Mouse (Mus musculus) macrophage (primary cell): Measurements from ENCODE around the gene Tas2r121. TPM values are rescaled to one million over a fixed set of nuclear protein-coding genes. Genes with fewer than 3 reads are reported as not detected.
"Not testable (repeated sequence)": the region's sequence is repeated elsewhere in the genome, so short reads cannot be mapped to it uniquely, and the experiment has no call there.

ENCODE experiments used
- H3K27ac ChIP-seq: fragments of 350-480 bp; formaldehyde crosslinking; 2 replicates; pipeline ENCODE4 v1.9.0; 2021
- H3K36me3 ChIP-seq: fragments of 350-480 bp; formaldehyde crosslinking; 2 replicates; pipeline ENCODE4 v1.9.0; 2021; ENCODE audit errors: inconsistent target
- H3K4me3 ChIP-seq: fragments of 350-480 bp; formaldehyde crosslinking; 2 replicates; pipeline ENCODE4 v1.9.0; 2021; ENCODE audit errors: inconsistent target
- H3K79me2 ChIP-seq: fragments of 350-480 bp; formaldehyde crosslinking; 2 replicates; pipeline ENCODE4 v1.9.0; 2021; ENCODE audit errors: inconsistent target
- WGBS: methylation state at CpG from one replicate; pipeline ENCODE4 v1.1.7; 2026; ENCODE audit warnings: inconsistent platforms; ENCODE audit not compliant: missing documents; 5-methylcytosine and 5-hydroxymethylcytosine counted together
- polyA plus RNA-seq: library from polyadenylated mRNA; stranded (reverse); fragments of 250-400 nt; gene quantifications from 3 replicates; pipeline ENCODE4 v1.2.4, GENCODE M21; 2018; ENCODE audit warnings: inconsistent platforms
- total RNA-seq, 78 experiments: library from RNA; depleted of rRNA; stranded (reverse); fragments of 250-400 nt; gene quantifications; 1 replicate in 9 of 78; 2 replicates in 24 of 78; 3 replicates in 43 of 78; 4 replicates in 2 of 78; pipeline ENCODE4 v1.2.4; 2018; ENCODE audit warnings: inconsistent platforms in 56 of 78

Tas2r121 gene
- not detected for total RNA-seq (2018; cell fraction: chromatin; rRNA removed)
- not detected for total RNA-seq (2018; cell fraction: cytosol; rRNA removed)
- total RNA-seq (2018; cell fraction: nucleus; rRNA removed) = not detected
- not detected in 3 replicates for polyA plus RNA-seq

DNA sequence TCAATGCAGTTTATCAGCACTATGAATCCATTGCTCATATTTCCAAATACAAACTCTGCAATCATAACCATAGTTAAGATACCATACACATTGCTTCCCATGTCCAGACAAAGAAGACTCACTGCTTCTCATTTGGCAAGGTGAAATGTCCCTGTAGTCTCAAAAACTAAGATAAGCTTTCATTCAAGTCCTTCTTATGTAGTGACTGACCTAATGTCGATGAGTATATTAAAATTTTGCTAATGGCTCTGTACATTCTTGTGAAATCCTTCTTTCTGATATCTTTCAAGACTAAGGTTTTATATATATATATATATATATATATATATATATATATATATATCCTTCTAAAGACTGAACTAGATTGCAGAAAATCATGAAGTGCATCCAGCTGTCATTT is at the start of gene Tas2r121:
TSS of gene Tas2r121 (minus strand) at position 101 of the 400 bp plus-strand sequence.
- Histone ChIP-seq H3K79me2 (no peaks in the 10 kb centered on the region), H3K36me3 (no peaks in the 10 kb centered on the region), H3K4me3 (no peak within 1 kb of the TSS), H3K27ac (no peak within 1 kb of the TSS)
- WGBS = 75% methylated on average over 1 of the region's 1 CpGs

DNA sequence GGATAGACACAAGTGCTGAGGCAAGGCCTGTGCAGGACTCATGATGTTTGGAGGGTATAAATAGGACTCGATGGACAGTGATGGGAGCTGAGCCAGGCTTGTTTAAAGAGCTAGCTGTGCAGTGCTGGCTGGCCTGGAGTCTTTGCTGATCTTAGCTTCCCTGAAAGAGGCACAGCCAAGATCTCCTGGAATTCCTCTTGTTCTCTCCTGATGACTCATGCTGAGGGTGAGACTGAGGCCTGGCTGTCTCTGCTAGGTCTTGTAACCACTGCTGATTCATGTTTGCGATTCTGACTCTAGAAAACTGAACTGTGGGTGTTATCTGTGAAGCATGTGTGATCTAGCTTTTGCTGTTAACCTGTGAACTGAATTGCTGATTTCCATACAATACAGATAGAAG is 49.4 kb upstream of the Tas2r121 start:
- Histone ChIP-seq H3K27ac (no peak overlapping the region), H3K79me2 (no peaks in the 10 kb centered on the region), H3K36me3 (no peaks in the 10 kb centered on the region), H3K4me3 (no peak overlapping the region)
- WGBS = 79% methylated on average over 2 of the region's 2 CpGs

DNA sequence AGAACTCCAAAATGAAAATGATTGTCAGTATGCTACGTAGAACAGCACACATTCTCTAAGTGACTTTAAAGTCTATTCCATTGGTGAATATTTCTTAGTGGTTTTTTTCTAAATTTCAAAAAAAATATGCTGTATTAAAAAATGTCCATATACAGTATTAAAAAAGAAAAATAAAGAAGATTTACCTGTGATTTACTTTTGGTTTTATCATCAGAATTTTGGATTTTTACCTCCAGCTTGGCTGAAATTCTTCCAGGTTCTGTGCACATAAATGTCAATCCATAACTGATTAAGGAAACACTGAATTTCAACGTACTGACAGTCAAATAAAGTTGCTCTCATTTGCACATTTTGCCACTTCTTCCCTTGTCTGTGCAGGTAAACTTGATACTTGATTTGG is 37.1 kb upstream of the Tas2r121 start, which contains the start of gene Tas2r115:
TSS of gene Tas2r115 (minus strand) at position 101 of the 400 bp plus-strand sequence.
- H3K79me2 ChIP-seq = no peaks in the 10 kb centered on the region
- H3K27ac ChIP-seq = no peak within 1 kb of the TSS
- 61% methylated on average over 2 of the region's 2 CpGs for WGBS
- H3K36me3 ChIP-seq = no peaks in the 10 kb centered on the region
- H3K4me3 ChIP-seq = no peak within 1 kb of the TSS

DNA sequence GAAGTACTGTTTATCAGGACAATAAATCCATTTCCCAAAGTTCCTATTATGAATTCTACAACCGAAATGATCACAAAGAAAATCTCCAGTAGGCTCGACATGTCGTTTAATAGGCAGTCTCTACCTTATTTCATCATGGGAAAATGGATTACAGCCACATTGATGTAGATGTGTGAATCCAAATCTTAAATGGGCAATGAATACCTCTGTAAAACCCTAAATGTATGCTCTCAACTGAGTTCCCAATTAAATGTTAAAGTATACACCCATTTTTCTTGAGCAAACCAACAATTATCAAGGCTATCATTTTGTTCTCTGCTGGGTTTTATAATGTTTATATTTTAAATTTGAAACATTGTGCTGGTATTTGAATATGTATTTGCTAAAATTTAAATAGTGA is 11.0 kb upstream of the Tas2r121 start, which contains the start of gene Tas2r122:
TSS of gene Tas2r122 (minus strand) at position 101 of the 400 bp plus-strand sequence.
- 91% methylated on average over 3 of the region's 3 CpGs for WGBS
- no peaks in the 10 kb centered on the region for H3K36me3 ChIP-seq
- no peak within 1 kb of the TSS for H3K4me3 ChIP-seq
- H3K79me2 ChIP-seq = no peaks in the 10 kb centered on the region
- no peak within 1 kb of the TSS for H3K27ac ChIP-seq

DNA sequence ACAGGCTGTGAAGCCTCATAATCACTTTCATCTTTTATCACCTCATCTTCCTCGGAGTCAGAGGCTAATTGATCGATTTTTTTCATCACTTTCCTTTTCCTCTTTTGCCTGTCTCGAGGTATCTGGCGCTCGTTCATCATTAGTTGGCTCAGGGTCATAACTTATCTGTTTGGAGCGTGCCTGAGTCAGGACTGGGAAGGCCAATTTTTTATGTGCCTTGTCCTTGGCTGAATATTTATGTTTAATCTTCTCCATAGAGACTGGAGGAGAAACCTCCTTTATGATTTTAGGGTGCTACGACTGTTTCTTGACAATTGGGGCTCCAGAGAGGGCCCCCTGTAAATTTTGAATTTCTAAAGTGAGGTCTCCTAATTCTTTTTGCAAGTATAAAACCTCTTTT is 9.2 kb downstream of the Tas2r121 start:
- H3K79me2 ChIP-seq = not testable (repeated sequence)
- WGBS = 78% methylated on average over 7 of the region's 7 CpGs

DNA sequence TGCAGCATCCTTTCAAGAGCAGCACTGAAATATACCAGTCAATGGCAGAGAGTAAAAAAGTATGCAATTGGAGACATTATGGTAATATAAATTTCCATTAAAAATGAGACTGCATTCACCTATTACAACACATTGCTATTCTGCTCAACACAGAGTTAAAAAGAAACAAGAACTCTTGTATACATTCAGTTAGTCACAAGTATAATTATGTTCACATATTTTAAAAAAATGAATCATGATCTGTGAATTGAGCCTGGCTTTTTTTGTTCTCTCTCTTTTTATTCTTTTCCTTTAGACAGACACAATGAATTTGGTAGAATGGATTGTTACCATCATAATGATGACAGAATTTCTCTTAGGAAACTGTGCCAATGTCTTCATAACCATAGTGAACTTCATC is 44.2 kb downstream of the Tas2r121 start, which contains the start of gene Tas2r120:
TSS of gene Tas2r120 (plus strand) at position 301 of the 400 bp plus-strand sequence.
- Histone ChIP-seq H3K4me3 (no peak within 1 kb of the TSS), H3K36me3 (no peaks in the 10 kb centered on the region)

More for the DNA sequence above, 9.2 kb downstream of the Tas2r121 start:
- H3K36me3 ChIP-seq, H3K4me3 ChIP-seq, H3K27ac ChIP-seq: not testable (repeated sequence)

DNA sequence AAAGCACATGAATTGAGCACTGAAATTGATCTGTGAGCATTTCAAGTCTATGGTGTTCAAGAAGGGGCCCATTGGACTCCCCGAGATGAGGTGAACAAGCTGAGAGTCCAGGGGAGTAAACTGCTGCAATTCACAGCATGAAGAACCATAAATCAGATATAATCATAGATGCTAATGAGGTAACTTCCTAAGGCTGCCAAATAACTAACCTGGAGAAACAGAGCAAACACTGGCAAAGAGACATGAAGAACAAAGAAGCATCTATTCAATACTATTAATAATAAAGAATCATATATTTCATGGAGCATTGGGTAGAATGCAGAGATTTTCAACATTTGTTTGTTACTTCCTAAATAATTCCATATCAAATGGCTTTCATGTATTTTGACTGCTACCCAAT is 49.4 kb downstream of the Tas2r121 start, which contains the start of gene A630073D07Rik:
TSS of gene A630073D07Rik (minus strand) at position 101 of the 400 bp plus-strand sequence.
- Histone ChIP-seq H3K36me3 (no peaks in the 10 kb centered on the region), H3K4me3 (no peak within 1 kb of the TSS), H3K79me2 (no peaks in the 10 kb centered on the region), H3K27ac (no peak within 1 kb of the TSS)
- 92% methylated on average over 1 of the region's 1 CpGs for WGBS

More for the DNA sequence above, 44.2 kb downstream of the Tas2r121 start, which contains the start of gene Tas2r120:
- no peaks in the 10 kb centered on the region for H3K79me2 ChIP-seq
- H3K27ac ChIP-seq = no peak within 1 kb of the TSS

Other genes with a start within 250 kb of the Tas2r121 start
- not detected in 3 replicates for gene Prh1, start 131.2 kb downstream of the Tas2r121 start, polyA plus RNA-seq
- gene Prp2, start 105.1 kb downstream of the Tas2r121 start, polyA plus RNA-seq = not detected in 3 replicates
- gene A630073D07Rik, start 49.5 kb downstream of the Tas2r121 start, polyA plus RNA-seq = not detected in 3 replicates
- gene Tas2r120, start 44.1 kb downstream of the Tas2r121 start, polyA plus RNA-seq = not detected in 3 replicates
- gene Tas2r122, start 10.9 kb upstream of the Tas2r121 start, polyA plus RNA-seq = not detected in 3 replicates
- not detected in 3 replicates for gene Tas2r115, start 37.0 kb upstream of the Tas2r121 start, polyA plus RNA-seq
- gene Tas2r124, start 53.7 kb upstream of the Tas2r121 start, polyA plus RNA-seq = not detected in 3 replicates
- not detected in 3 replicates for gene Tas2r102, start 61.1 kb upstream of the Tas2r121 start, polyA plus RNA-seq
- gene Tas2r136, start 77.2 kb upstream of the Tas2r121 start, polyA plus RNA-seq = not detected in 3 replicates
- gene Tas2r117, start 101.8 kb upstream of the Tas2r121 start, polyA plus RNA-seq = not detected in 3 replicates
- not detected in 3 replicates for gene Tas2r123, start 146.1 kb upstream of the Tas2r121 start, polyA plus RNA-seq
- gene Tas2r116, start 154.4 kb upstream of the Tas2r121 start, polyA plus RNA-seq = not detected in 3 replicates
- not detected in 3 replicates for gene Tas2r110, start 167.0 kb upstream of the Tas2r121 start, polyA plus RNA-seq
- not detected in 3 replicates for gene Tas2r113, start 192.0 kb upstream of the Tas2r121 start, polyA plus RNA-seq
- gene Tas2r125, start 208.6 kb upstream of the Tas2r121 start, polyA plus RNA-seq = not detected in 3 replicates